Mouse (Mus musculus) cerebellum, adult (tissue): Measurements from ENCODE around the gene Olfr354.

ENCODE experiments used
- ATAC-seq: cut with Nextera tagmentation; 2 replicates; pipeline ENCODE4 v1.9.2; 2017; ENCODE audit warnings: mild to moderate bottlenecking, moderate library complexity, mixed read lengths; ENCODE audit not compliant: insufficient number of reproducible peaks, low FRiP score, low TSS enrichment

The Olfr354 gene

GRCm38 (mm10) chr2:36905380-36905779 is at the start of gene Olfr354:
Gene Olfr354, plus strand, starts transcription at chr2:36905680.
- ATAC-seq: no peak

GRCm38 (mm10) chr2:36862560-36862959 is 42.9 kb upstream of the Olfr354 start, which contains the start of gene Olfr351:
Gene Olfr351, minus strand, starts transcription at chr2:36862660.
- no peak for ATAC-seq

- ATAC-seq: no peak
Observed at GRCm38 (mm10) chr2:36868160-36868559, 37.3 kb upstream of the Olfr354 start, which contains the start of gene Olfr352. Gene Olfr352, plus strand, starts transcription at chr2:36868460.

- no peak for ATAC-seq
Observed at GRCm38 (mm10) chr2:36892836-36893235, 12.6 kb upstream of the Olfr354 start, which contains the start of gene Olfr353. Gene Olfr353, minus strand, starts transcription at chr2:36892936.

- ATAC-seq: no peak
Observed at GRCm38 (mm10) chr2:36897114-36897513, 8.4 kb upstream of the Olfr354 start.

GRCm38 (mm10) chr2:36928797-36929196 is 23.3 kb downstream of the Olfr354 start, which contains the start of gene Olfr355:
Gene Olfr355, minus strand, starts transcription at chr2:36928897.
- ATAC-seq: no peak

GRCm38 (mm10) chr2:36936821-36937220 is 31.3 kb downstream of the Olfr354 start, which contains the start of gene Olfr356:
Gene Olfr356, plus strand, starts transcription at chr2:36937121.
- ATAC-seq: no peak
